Mouse (Mus musculus) limb, embryonic 11.5 days (tissue): ENCODE data around the gene Trpm3. TPM values are rescaled to one million over a fixed set of nuclear protein-coding genes. Genes with fewer than 3 reads are reported as not detected.

Source experiments
- ATAC-seq: fragments of 200-750 bp; cut with Nextera tagmentation; 2 replicates; pipeline ENCODE4 v1.8.0; 2017; ENCODE audit warnings: low read depth; ENCODE audit not compliant: insufficient number of reproducible peaks, low FRiP score, low TSS enrichment
- DNase-seq: peaks from one replicate; pipeline ENCODE4 v3.0.0-alpha.2; 2015; ENCODE audit warnings: low spot score
- H3K27ac ChIP-seq: fragments of 300-500 bp; sonication (generic); replicated peaks from 2 replicates; pipeline ENCODE4 v1.5.1; 2014; ENCODE audit warnings: low read depth, mild to moderate bottlenecking, low read length
- H3K27me3 ChIP-seq: fragments of 300-500 bp; sonication (generic); 2 replicates; pipeline ENCODE4 v1.6.1; 2014; ENCODE audit warnings: mild to moderate bottlenecking, low read length, mixed read lengths; ENCODE audit not compliant: control insufficient read depth, insufficient read depth
- H3K36me3 ChIP-seq: fragments of 300-500 bp; sonication (generic); 2 replicates; pipeline ENCODE4 v1.6.1; 2014; ENCODE audit warnings: mild to moderate bottlenecking, low read length, moderate library complexity, mixed read lengths; ENCODE audit not compliant: control insufficient read depth, insufficient read depth
- H3K4me1 ChIP-seq: fragments of 300-500 bp; sonication (generic); 2 replicates; pipeline ENCODE4 v1.6.1; 2014; ENCODE audit warnings: low read length, mixed read lengths; ENCODE audit not compliant: control insufficient read depth, insufficient read depth
- H3K4me2 ChIP-seq: fragments of 300-500 bp; sonication (generic); 2 replicates; pipeline ENCODE4 v1.6.1; 2014; ENCODE audit warnings: low read depth, mild to moderate bottlenecking, moderate library complexity; ENCODE audit not compliant: severe bottlenecking
- H3K4me3 ChIP-seq: fragments of 300-500 bp; sonication (generic); 2 replicates; pipeline ENCODE4 v1.5.1; 2014; ENCODE audit warnings: low read depth, low read length
- H3K9ac ChIP-seq: fragments of 300-500 bp; sonication (generic); 2 replicates; pipeline ENCODE4 v1.6.1; 2014; ENCODE audit warnings: mild to moderate bottlenecking, low read length
- H3K9me3 ChIP-seq: fragments of 300-500 bp; sonication (generic); 2 replicates; pipeline ENCODE4 v1.6.1; 2016; ENCODE audit warnings: low read length; ENCODE audit not compliant: control insufficient read depth
- WGBS: fragments of 180-500 bp; shearing (Covaris S2); extraction: QIAGEN DNeasy Blood & Tissue Kit; methylation state at CpG from one replicate; pipeline ENCODE4 v1.1.7; 2014; 5-methylcytosine and 5-hydroxymethylcytosine counted together
- polyA plus RNA-seq: library from polyadenylated mRNA; unstranded; fragments of >200 nt; fragmentation: Nextera tagmentation; extraction: Ambion mirVana; gene quantifications from 2 replicates; pipeline ENCODE4 v1.2.1, GENCODE M21; 2014

Trpm3 gene
- polyA plus RNA-seq, 1 experiment from 2014 or later: 1.7 TPM

DNA sequence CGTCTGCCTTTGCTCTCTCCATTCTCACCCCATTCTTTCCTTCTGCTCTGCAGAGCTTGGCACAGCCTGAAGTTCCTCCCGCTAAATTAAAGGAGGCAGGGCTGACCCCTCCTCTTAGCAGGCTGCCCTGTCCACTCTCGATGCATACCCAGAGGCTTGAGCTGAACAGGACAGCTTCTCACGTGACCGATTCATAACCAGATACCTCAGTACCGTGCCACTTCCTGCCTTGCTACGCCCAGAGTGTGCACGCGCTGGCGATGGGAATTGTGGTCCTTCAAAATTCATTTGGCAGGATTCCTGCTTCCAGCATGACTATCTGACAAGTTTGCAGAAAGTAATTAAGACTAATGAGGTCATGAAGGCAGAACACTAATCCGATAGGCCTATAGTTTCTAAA lies 433.6 kb downstream of the Trpm3 start:
- no peak for ATAC-seq
- H3K36me3 ChIP-seq: no peaks in the 10 kb centered on the region
- 77% methylated on average over 11 of the region's 11 CpGs for WGBS
- H3K9me3 ChIP-seq: no peaks in the 10 kb centered on the region
- H3K27ac ChIP-seq: no peak overlapping the region
- DNase-seq: no peak
- H3K4me1 ChIP-seq: no peaks in the 10 kb centered on the region
- H3K4me3 ChIP-seq: no peak overlapping the region
- no peak overlapping the region for H3K9ac ChIP-seq
- H3K27me3 ChIP-seq: no peaks in the 10 kb centered on the region
- H3K4me2 ChIP-seq: no peak overlapping the region

DNA sequence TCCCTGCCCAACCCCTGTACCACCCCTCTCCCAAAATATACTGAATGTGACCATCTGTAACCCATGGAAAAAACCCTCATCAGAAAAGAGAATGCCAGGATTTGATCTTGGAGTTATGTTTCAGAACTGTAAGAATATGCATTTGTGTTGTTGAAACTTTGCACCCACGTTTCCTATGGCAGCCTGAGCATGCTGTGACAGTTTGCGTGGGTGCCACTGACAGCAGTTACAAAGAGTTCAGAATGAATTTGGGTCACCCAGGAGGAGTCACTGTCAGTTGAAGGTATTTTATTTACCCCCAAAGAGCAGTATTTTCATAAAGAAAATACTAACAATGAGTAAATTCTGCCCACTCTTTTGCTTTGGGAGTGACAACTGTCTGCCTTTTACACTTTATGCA lies 434.0 kb downstream of the Trpm3 start:
- Histone ChIP-seq H3K9ac (no peak overlapping the region), H3K27ac (no peak overlapping the region), H3K36me3 (no peaks in the 10 kb centered on the region), H3K4me1 (no peaks in the 10 kb centered on the region), H3K4me2 (no peak overlapping the region), H3K27me3 (no peaks in the 10 kb centered on the region), H3K9me3 (no peaks in the 10 kb centered on the region), H3K4me3 (no peak overlapping the region)
- ATAC-seq (no peak), DNase-seq (no peak)
- WGBS: 88% methylated on average over 2 of the region's 2 CpGs

DNA sequence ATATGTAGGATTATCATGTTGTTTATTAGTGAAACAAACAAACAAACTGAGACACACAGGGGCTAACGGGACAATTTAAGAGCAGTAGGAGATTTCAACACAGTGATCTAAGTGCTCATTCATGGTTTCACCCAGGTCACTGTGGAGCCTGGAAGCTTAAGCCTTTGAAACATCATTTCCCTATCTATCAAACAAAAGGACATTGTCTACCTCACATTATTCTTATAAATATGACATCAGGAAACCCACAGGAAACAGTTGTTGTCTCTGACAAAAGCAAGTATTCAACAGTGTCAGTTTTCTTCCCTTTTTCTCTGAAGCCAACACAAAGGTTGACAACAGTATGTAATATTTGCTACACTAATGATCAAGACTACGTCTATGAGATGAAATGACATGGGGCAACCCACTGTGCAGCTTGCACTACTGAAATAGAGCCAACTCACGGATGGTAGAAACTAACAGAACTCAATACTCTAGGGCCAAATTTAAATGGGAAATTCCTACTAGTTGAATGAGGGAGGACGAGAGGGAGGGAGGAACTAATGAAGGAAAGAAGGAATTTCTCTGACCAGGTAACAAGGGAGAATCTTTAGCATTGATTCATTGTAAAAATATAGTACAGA lies 443.4 kb downstream of the Trpm3 start:
- H3K27me3 ChIP-seq: no peaks in the 10 kb centered on the region
- ATAC-seq (no peak), DNase-seq (no peak)
- WGBS: 82% methylated on average over 4 of the region's 4 CpGs
- H3K4me2 ChIP-seq: no peak overlapping the region
- H3K4me3 ChIP-seq: no peak overlapping the region
- H3K27ac ChIP-seq: no peak overlapping the region
- no peaks in the 10 kb centered on the region for H3K36me3 ChIP-seq
- no peaks in the 10 kb centered on the region for H3K9me3 ChIP-seq
- H3K9ac ChIP-seq: no peak overlapping the region
- H3K4me1 ChIP-seq: no peaks in the 10 kb centered on the region

DNA sequence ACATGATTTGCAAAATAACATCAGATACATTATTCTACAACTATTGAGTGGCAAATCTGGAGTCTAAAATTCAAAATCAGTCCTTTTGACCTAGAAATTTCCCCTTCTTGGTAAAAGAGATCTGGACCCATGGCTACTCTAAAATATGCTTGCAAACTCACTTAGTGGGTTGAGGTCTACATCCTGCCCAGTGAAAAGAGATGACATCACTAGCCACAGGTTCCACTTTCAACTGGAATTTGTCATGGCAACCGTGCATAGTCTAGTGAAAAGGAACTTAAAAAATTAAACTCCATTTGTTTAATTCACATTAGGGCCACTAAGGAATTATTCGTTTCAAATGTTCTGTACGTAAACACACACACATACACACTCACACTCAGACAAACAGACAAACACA lies 455.6 kb downstream of the Trpm3 start:
- no peak overlapping the region for H3K4me3 ChIP-seq
- no peak overlapping the region for H3K4me2 ChIP-seq
- WGBS: 92% methylated on average over 3 of the region's 3 CpGs
- H3K9ac ChIP-seq: no peak overlapping the region
- DNase-seq (no peak), ATAC-seq (no peak)
- no peak overlapping the region for H3K27ac ChIP-seq
- H3K27me3 ChIP-seq: no peaks in the 10 kb centered on the region
- 0 out of 2 replicates have a peak, but pooled peaks cover 3% of the 10 kb centered on the region for H3K4me1 ChIP-seq
- no peaks in the 10 kb centered on the region for H3K9me3 ChIP-seq
- H3K36me3 ChIP-seq: no peaks in the 10 kb centered on the region

DNA sequence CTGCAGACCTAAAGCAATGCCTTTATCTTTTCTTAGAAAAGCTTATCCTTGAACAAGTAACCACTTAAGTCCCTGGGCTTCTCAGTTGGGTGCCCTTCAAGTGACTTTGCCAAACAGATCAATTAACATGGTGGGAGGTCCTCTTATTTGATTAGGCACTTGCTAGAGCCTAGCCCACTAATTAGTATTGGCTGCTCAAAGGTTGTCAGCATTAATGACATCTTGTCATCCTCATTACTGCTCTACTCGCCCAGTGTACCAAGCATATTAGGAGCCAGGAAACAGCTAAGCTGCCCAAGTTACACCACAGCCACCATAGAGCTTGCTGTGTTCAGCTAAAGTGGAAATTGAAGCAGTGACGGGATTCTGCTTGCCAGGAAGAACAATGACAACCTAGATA lies 456.4 kb downstream of the Trpm3 start:
- 51% methylated on average over 2 of the region's 2 CpGs for WGBS
- Histone ChIP-seq H3K27ac (no peak overlapping the region), H3K9ac (no peak overlapping the region), H3K36me3 (no peaks in the 10 kb centered on the region), H3K4me3 (no peak overlapping the region), H3K27me3 (no peaks in the 10 kb centered on the region), H3K4me1 (0 out of 2 replicates have a peak, but pooled peaks cover 3% of the 10 kb centered on the region), H3K9me3 (no peaks in the 10 kb centered on the region), H3K4me2 (no peak overlapping the region)
- ATAC-seq: no peak
- DNase-seq: no peak

DNA sequence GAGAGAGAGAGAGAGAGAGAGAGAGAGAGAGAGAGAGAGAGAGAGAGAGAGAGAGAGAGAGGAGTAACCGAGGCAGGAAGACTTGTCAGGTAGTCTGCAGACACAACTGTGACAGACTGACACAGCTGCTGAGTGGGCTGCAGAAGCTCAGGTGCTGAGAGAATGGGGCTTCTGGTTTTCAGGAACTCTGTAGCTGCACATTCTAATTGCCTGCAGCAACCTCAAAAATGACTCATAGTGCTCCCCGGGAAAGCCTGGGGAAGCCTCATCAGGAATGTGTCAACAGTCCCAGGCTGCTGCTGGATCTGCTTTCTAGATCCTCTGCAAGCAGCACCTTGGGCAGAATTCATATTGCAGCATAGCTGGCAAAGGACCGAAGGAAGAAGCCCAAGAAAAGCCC lies 457.9 kb downstream of the Trpm3 start:
- no peak for ATAC-seq
- Histone ChIP-seq H3K27me3 (no peaks in the 10 kb centered on the region), H3K4me1 (0 out of 2 replicates have a peak, but pooled peaks cover 3% of the 10 kb centered on the region), H3K36me3 (no peaks in the 10 kb centered on the region), H3K9ac (no peak overlapping the region), H3K4me3 (no peak overlapping the region), H3K27ac (no peak overlapping the region), H3K9me3 (no peaks in the 10 kb centered on the region), H3K4me2 (no peak overlapping the region)
- no peak for DNase-seq
- 49% methylated on average over 3 of the region's 3 CpGs for WGBS

DNA sequence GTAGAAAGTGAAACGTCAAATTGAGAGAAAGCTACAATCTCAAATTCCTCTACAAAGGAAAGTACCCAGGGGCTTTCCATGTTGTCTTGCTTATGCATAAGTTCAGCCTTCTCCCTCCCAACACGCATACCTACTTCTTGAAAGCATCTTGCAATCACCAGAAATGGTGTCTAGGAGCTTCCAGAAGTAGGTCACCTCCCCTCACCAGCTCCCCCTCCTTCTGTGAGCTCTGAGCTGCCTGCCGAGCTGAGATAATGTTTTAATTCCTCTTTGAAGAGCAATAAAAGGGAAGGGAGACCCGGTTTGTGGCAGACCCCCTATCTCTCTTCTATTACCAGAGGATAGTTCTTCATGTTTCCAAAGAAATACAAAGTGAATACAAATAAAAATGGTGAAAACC lies 465.5 kb downstream of the Trpm3 start:
- Histone ChIP-seq H3K36me3 (no peaks in the 10 kb centered on the region), H3K4me1 (no peaks in the 10 kb centered on the region), H3K4me2 (no peak overlapping the region), H3K9me3 (no peaks in the 10 kb centered on the region), H3K4me3 (no peak overlapping the region), H3K27me3 (no peaks in the 10 kb centered on the region), H3K9ac (no peak overlapping the region), H3K27ac (no peak overlapping the region)
- DNase-seq: no peak
- WGBS: 34% methylated on average over 4 of the region's 4 CpGs
- ATAC-seq: no peak

DNA sequence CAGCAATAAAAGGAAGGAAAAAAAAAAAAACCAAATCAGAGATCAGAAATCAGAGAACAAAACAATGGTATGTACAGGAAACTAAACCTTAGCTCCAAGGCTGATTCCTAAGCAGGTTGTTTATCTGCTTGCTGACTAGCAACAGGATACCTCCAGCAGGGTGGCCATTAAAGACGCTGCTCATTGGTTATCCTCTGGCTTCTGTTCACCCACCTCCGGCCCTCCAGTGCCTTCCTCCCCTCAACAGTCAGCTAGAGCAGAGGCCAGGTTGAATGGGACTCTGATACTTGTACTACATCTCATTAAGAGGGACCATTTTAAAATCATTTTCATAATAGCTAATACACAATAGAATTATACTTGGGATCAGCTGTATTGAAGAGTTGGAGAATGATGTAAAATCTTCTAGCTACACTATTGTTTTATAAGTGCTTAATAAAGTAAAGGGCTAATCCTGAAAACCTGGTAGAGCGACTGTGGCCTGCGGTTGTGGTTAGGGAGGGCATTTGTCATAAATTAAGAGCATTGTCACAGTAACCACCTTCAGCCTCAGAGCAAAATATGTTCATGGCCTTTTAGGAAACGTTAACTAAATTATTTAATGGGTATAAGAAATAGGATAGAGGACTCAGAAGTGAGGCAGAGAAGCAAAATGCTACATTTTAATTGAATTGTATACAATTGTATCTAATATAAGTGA lies 469.3 kb downstream of the Trpm3 start:
- no peak overlapping the region for H3K4me2 ChIP-seq
- 62% methylated on average over 5 of the region's 5 CpGs for WGBS

More for the DNA sequence above, 469.3 kb downstream of the Trpm3 start:
- Histone ChIP-seq H3K4me1 (no peaks in the 10 kb centered on the region), H3K27me3 (no peaks in the 10 kb centered on the region), H3K9me3 (no peaks in the 10 kb centered on the region), H3K4me3 (no peak overlapping the region), H3K27ac (no peak overlapping the region), H3K9ac (no peak overlapping the region), H3K36me3 (no peaks in the 10 kb centered on the region)
- ATAC-seq: no peak
- no peak for DNase-seq
